Mouse (Mus musculus) heart, postnatal 0 days (tissue): ENCODE results near the gene Brwd1. TPM values are rescaled to one million over a fixed set of nuclear protein-coding genes. Genes with fewer than 3 reads are reported as not detected.
A peak's percentile ranks its signal among the peaks of the same experiment; 100 is the strongest.

ENCODE experiments used
- ATAC-seq: fragments of 200-750 bp; cut with Nextera tagmentation; 2 replicates; pipeline ENCODE4 v1.8.0; 2017; ENCODE audit warnings: low read depth, moderate number of reproducible peaks, moderate library complexity; ENCODE audit not compliant: insufficient read depth
- DNase-seq: peaks from one replicate; pipeline ENCODE4 v3.0.0-alpha.2; 2016; ENCODE audit warnings: low spot score
- H3K27ac ChIP-seq: fragments of 300-500 bp; sonication (generic); 2 replicates; pipeline ENCODE4 v1.5.1; 2014; ENCODE audit warnings: low read depth, mild to moderate bottlenecking
- H3K27me3 ChIP-seq: fragments of 300-500 bp; sonication (generic); 2 replicates; pipeline ENCODE4 v1.6.1; 2014; ENCODE audit warnings: low read length, mixed read lengths; ENCODE audit not compliant: control insufficient read depth, insufficient read depth
- H3K36me3 ChIP-seq: fragments of 300-500 bp; sonication (generic); replicated peaks from 2 replicates; pipeline ENCODE4 v1.6.1; 2014; ENCODE audit warnings: low read length, mixed read lengths; ENCODE audit not compliant: control insufficient read depth, insufficient read depth
- H3K4me1 ChIP-seq: fragments of 300-500 bp; sonication (generic); 2 replicates; pipeline ENCODE4 v1.6.1; 2014; ENCODE audit warnings: antibody characterized with exemption; ENCODE audit not compliant: control insufficient read depth, insufficient read depth
- H3K4me2 ChIP-seq: fragments of 300-500 bp; sonication (generic); 2 replicates; pipeline ENCODE4 v1.6.1; 2014; ENCODE audit warnings: low read depth, mild to moderate bottlenecking, low read length, moderate library complexity
- H3K4me3 ChIP-seq: fragments of 300-500 bp; sonication (generic); 2 replicates; pipeline ENCODE4 v1.5.1; 2014; ENCODE audit warnings: low read depth, low read length
- H3K9ac ChIP-seq: fragments of 300-500 bp; sonication (generic); replicated peaks from 2 replicates; pipeline ENCODE4 v1.6.1; 2014; ENCODE audit warnings: low read depth, low read length, mixed read lengths
- H3K9me3 ChIP-seq: fragments of 300-500 bp; sonication (generic); replicated peaks from 2 replicates; pipeline ENCODE4 v1.6.1; 2016; ENCODE audit warnings: low read length; ENCODE audit not compliant: control insufficient read depth
- CTCF ChIP-seq: IDR thresholded peaks from 2 replicates; pipeline ENCODE4 v1.5.1; 2016; ENCODE audit warnings: antibody characterized with exemption, control low read depth, low read depth
- EP300 ChIP-seq: IDR thresholded peaks from 2 replicates; pipeline ENCODE4 v1.6.1; 2016; ENCODE audit warnings: antibody characterized with exemption, low read depth
- WGBS: fragments of 180-500 bp; shearing (Covaris S2); extraction: QIAGEN DNeasy Blood & Tissue Kit; methylation state at CpG from one replicate; pipeline ENCODE4 v1.1.7; 2014; 5-methylcytosine and 5-hydroxymethylcytosine counted together
- polyA plus RNA-seq: library from polyadenylated mRNA; unstranded; fragments of >200 nt; fragmentation: Nextera tagmentation; extraction: Ambion mirVana; gene quantifications from 2 replicates; pipeline ENCODE4 v1.2.1, GENCODE M21; 2015
- total RNA-seq: library from RNA; depleted of rRNA; stranded (reverse); fragments of >200 nt; gene quantifications from 2 replicates; pipeline ENCODE4 v1.2.3, GENCODE M21; 2014; ENCODE audit warnings: low replicate concordance

Gene Brwd1
- total and polyA plus RNA-seq, 2 experiments from 2014 or later = 55.9 to 72.1 TPM

DNA sequence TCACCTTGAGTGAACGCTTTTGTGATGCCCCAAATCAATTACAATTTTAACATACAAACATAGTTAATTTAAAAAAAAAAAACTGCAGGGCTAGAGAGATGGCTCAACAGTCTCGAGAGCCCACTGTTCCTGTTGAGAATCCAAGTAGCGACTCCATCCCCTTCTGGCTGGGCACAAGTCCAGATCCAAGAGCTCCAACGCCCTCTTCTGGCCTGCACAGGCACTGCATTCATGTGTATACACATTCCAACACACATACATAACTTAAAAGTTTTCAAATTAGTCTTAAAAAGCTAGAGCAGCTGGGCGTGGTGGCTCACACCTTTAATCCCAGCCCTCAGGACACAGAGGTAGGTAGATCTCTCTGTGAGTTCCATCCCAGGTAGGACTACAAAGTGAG lies 125.7 kb downstream of the Brwd1 start:
- Histone ChIP-seq H3K4me1 (no peaks in the 10 kb centered on the region), H3K9me3 (0 out of 2 replicates have a peak, but pooled peaks cover 4% of the 10 kb centered on the region), H3K4me2 (no peak overlapping the region), H3K27ac (no peak overlapping the region), H3K36me3 (no peaks in the 10 kb centered on the region), H3K27me3 (no peaks in the 10 kb centered on the region), H3K9ac (no peak overlapping the region), H3K4me3 (no peak overlapping the region)
- DNase-seq (no peak), ATAC-seq (no peak)
- WGBS = 57% methylated on average over 5 of the region's 5 CpGs
- TF ChIP-seq CTCF (peak; percentile 30; the same call in 1 of the 2 replicates), EP300 (no peak)

DNA sequence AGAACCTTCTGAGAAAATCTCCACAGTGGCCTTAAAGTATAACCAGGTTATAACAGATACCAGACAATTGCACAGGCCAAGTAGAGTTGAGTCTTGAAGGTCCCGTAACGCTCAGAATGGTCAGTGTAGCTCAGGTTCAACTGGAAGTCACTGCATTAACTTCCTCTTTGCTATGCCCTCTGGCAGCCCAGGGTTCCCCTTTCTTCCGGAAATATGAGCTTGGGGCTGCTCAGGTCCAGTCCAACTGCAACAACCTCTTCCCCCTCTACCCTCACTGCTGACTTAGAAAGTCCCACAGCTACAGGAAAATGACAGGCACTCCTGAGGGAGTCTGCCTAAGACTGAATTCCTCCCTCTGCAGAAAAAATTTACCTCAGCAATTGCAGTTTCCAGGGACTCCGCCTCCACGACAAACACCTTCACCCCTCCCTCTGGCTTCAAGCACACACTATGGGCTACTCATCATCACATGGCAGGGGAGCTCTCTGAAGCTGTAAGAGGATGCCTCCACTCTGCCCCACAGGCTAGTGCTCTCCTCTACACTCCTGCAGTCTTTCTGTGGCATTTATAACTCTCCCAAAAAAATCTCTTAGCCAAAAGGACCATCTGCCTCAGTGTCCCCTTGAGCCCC lies 126.5 kb downstream of the Brwd1 start:
- no peak for DNase-seq
- WGBS = 83% methylated on average over 5 of the region's 5 CpGs
- Histone ChIP-seq H3K36me3 (no peaks in the 10 kb centered on the region), H3K4me2 (no peak overlapping the region), H3K9me3 (0 out of 2 replicates have a peak, but pooled peaks cover 6% of the 10 kb centered on the region), H3K4me3 (no peak overlapping the region), H3K9ac (no peak overlapping the region), H3K27ac (no peak overlapping the region), H3K27me3 (no peaks in the 10 kb centered on the region), H3K4me1 (no peaks in the 10 kb centered on the region)
- no peak for TF ChIP-seq CTCF
- TF ChIP-seq EP300 = no peak
- ATAC-seq = no peak

DNA sequence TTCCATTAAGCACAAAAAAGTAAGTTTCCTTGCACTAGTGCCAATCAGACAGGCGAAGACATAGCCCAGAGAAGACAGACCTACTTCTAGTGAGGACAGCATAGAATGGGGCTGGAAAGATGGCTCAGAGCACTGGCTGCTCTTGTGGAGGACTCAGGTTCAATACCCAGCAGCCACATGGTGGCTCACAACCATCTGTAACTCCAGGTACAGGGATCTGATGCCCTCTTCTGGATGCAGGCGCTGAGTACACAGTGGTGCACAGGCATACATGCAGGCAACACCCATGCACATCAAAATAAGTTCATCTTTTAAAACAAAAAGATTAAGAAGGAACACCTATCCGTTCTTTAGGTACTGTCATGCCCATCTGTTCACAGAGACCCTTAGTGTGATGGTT lies 128.0 kb downstream of the Brwd1 start:
- no peak overlapping the region for H3K27ac ChIP-seq
- 0 out of 2 replicates have a peak, but pooled peaks cover 6% of the 10 kb centered on the region for H3K9me3 ChIP-seq
- TF ChIP-seq CTCF = no peak
- no peak for TF ChIP-seq EP300
- WGBS = 70% methylated on average over 3 of the region's 3 CpGs
- no peak for DNase-seq
- no peak overlapping the region for H3K9ac ChIP-seq
- H3K4me3 ChIP-seq = no peak overlapping the region
- ATAC-seq = no peak
- H3K4me1 ChIP-seq = no peaks in the 10 kb centered on the region
- no peaks in the 10 kb centered on the region for H3K27me3 ChIP-seq
- H3K36me3 ChIP-seq = no peaks in the 10 kb centered on the region
- H3K4me2 ChIP-seq = no peak overlapping the region

DNA sequence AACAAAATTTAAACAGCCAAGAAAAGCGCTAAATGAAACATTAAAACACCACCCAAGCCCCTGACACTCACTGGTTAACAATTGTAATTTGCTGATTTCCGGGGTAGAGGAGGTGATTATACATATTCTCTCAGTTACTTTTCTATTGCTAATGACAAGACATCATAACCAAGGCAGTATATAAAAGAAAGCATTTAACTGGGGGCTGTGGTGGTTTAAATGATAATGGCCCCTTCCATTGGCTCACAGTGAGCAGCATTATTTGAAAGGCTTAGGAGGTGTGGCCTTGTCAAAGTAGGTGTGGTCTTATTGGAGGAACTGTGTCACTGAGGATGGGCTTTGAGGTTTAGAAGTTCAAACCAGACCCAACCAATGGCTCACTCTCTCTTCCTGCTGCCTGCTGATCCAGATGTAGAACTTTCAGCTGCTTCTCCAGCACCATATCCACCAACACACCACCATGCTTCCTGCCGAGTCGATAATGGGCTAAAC lies 129.1 kb downstream of the Brwd1 start:
- Histone ChIP-seq H3K9me3 (0 out of 2 replicates have a peak, but pooled peaks cover 6% of the 10 kb centered on the region), H3K4me2 (no peak overlapping the region), H3K9ac (no peak overlapping the region), H3K4me1 (no peaks in the 10 kb centered on the region), H3K36me3 (no peaks in the 10 kb centered on the region), H3K27ac (no peak overlapping the region), H3K27me3 (no peaks in the 10 kb centered on the region), H3K4me3 (no peak overlapping the region)
- TF ChIP-seq EP300 (no peak), CTCF (no peak)
- no peak for ATAC-seq
- no peak for DNase-seq
- WGBS = 93% methylated on average over 4 of the region's 4 CpGs

DNA sequence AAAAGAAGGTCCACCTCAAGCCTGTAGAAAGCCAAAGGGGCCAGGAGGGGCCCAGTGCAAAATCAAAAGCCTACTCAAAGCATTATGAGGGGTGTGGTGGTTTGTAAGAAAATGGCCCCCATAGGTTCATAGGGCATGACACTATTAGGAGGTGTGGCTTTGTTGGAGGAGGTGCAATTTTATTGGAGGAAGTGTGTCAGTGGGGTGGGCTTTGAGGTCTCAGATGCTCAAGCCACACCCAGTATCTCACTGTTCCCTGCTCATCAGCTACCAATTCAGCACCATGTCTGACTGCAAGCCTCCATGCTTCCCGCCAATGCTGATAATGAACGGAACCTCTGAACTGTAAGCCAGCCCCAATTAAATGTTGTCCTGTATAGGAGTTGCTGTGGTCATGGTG lies 130.9 kb downstream of the Brwd1 start:
- Histone ChIP-seq H3K4me3 (no peak overlapping the region), H3K4me2 (no peak overlapping the region), H3K4me1 (no peaks in the 10 kb centered on the region), H3K27me3 (no peaks in the 10 kb centered on the region), H3K36me3 (no peaks in the 10 kb centered on the region), H3K27ac (no peak overlapping the region), H3K9me3 (0 out of 2 replicates have a peak, but pooled peaks cover 6% of the 10 kb centered on the region), H3K9ac (no peak overlapping the region)
- no peak for TF ChIP-seq CTCF
- no peak for TF ChIP-seq EP300
- DNase-seq = no peak
- ATAC-seq = no peak
- 93% methylated on average over 2 of the region's 2 CpGs for WGBS
